Mouse (Mus musculus) MEL (cell line): Measurements from ENCODE around the gene Olfr639. TPM values are rescaled to one million over a fixed set of nuclear protein-coding genes. Genes with fewer than 3 reads are reported as not detected.

Source experiments
- DNase-seq: peaks from one replicate; pipeline ENCODE4 v3.0.0; 2011; ENCODE audit warnings: low read depth, low spot score
- H3K27ac ChIP-seq: 2 replicates; pipeline ENCODE4 v1.5.1; 2012; ENCODE audit warnings: low read depth, mild to moderate bottlenecking, control low read depth, low read length, moderate library complexity; ENCODE audit not compliant: control insufficient read depth
- H3K27me3 ChIP-seq, 2 experiments: fragments of 150-350 bp in 1 of 2; sonication (generic) in 1 of 2; 2 replicates each; pipeline ENCODE4 v1.6.1; 2012; ENCODE audit warnings: low read length in 2 of 2, mild to moderate bottlenecking in 2 of 2, improper control_type of control experiment in 1 of 2, moderate library complexity in 1 of 2; ENCODE audit not compliant: insufficient read depth in 2 of 2, control insufficient read depth in 1 of 2
- H3K36me3 ChIP-seq, 2 experiments: 2 replicates each; pipeline ENCODE4 v1.6.1; 2012 to 2014; ENCODE audit warnings: low read length in 2 of 2, improper control_type of control experiment in 1 of 2, inconsistent platforms in 1 of 2, mild to moderate bottlenecking in 1 of 2; ENCODE audit not compliant: insufficient read depth in 2 of 2, control insufficient read depth in 1 of 2
- H3K4me1 ChIP-seq, 2 experiments: fragments of 150-350 bp in 1 of 2; sonication (generic) in 1 of 2; 2 replicates each; pipeline ENCODE4 v1.6.1; 2012; ENCODE audit warnings: low read length in 2 of 2, improper control_type of control experiment in 1 of 2, mild to moderate bottlenecking in 1 of 2; ENCODE audit not compliant: insufficient read depth in 2 of 2, control insufficient read depth in 1 of 2
- H3K4me3 ChIP-seq, 2 experiments: fragments of 150-350 bp in 1 of 2; sonication (generic) in 1 of 2; 2 replicates each; pipeline ENCODE4 v1.5.1; 2012; ENCODE audit warnings: low read depth in 2 of 2, low read length in 2 of 2, mild to moderate bottlenecking in 2 of 2, moderate library complexity in 2 of 2, control low read depth in 1 of 2, improper control_type of control experiment in 1 of 2; ENCODE audit not compliant: control insufficient read depth in 1 of 2, insufficient read depth in 1 of 2
- H3K79me2 ChIP-seq: 2 replicates; pipeline ENCODE4 v1.6.1; 2012; ENCODE audit warnings: mild to moderate bottlenecking, low read length, moderate library complexity; ENCODE audit not compliant: control insufficient read depth, poor library complexity, insufficient read depth
- H3K9ac ChIP-seq: 2 replicates; pipeline ENCODE4 v1.6.1; 2012; ENCODE audit warnings: low read depth, mild to moderate bottlenecking, control low read depth, low read length, moderate library complexity; ENCODE audit not compliant: control insufficient read depth, poor library complexity, severe bottlenecking
- H3K9me3 ChIP-seq: fragments of 150-350 bp; sonication (generic); replicated peaks from 2 replicates; pipeline ENCODE4 v1.6.1; 2012; ENCODE audit warnings: mild to moderate bottlenecking, low read length, improper control_type of control experiment, moderate library complexity; ENCODE audit not compliant: insufficient read depth
- BHLHE40 ChIP-seq: IDR thresholded peaks from 2 replicates; pipeline ENCODE4 v1.6.1; 2012; ENCODE audit warnings: low read depth, mild to moderate bottlenecking, inconsistent platforms, low read length, improper control_type of control experiment, borderline replicate concordance
- CHD1 ChIP-seq: IDR thresholded peaks from 2 replicates; pipeline ENCODE4 v1.6.1; 2012; ENCODE audit warnings: low read depth, mild to moderate bottlenecking, inconsistent platforms, low read length, improper control_type of control experiment
- CHD2 ChIP-seq: IDR thresholded peaks from 2 replicates; pipeline ENCODE4 v1.6.1; 2011; ENCODE audit warnings: low read length, improper control_type of control experiment
- ELF1 ChIP-seq: IDR thresholded peaks from 2 replicates; pipeline ENCODE4 v1.6.1; 2014; ENCODE audit warnings: low read depth, mild to moderate bottlenecking, inconsistent platforms, low read length, improper control_type of control experiment, moderate library complexity
- EP300 ChIP-seq, 2 experiments: IDR thresholded peaks; 2 replicates each; pipeline ENCODE4 v1.6.1; 2011; ENCODE audit warnings: improper control_type of control experiment in 2 of 2, low read length in 2 of 2, low read depth in 1 of 2, mild to moderate bottlenecking in 1 of 2
- ETS1 ChIP-seq: IDR thresholded peaks from 2 replicates; pipeline ENCODE4 v1.6.1; 2012; ENCODE audit warnings: low read depth, mild to moderate bottlenecking, inconsistent platforms, low read length, improper control_type of control experiment, moderate library complexity
- GABPA ChIP-seq: IDR thresholded peaks from 2 replicates; pipeline ENCODE4 v1.6.1; 2012; ENCODE audit warnings: low read depth, mild to moderate bottlenecking, inconsistent platforms, low read length, improper control_type of control experiment, moderate library complexity
- GATA1 ChIP-seq: IDR thresholded peaks from 2 replicates; pipeline ENCODE4 v1.6.1; 2011; ENCODE audit warnings: low read depth, low read length, improper control_type of control experiment
- HCFC1 ChIP-seq: IDR thresholded peaks from 2 replicates; pipeline ENCODE4 v1.6.1; 2012; ENCODE audit warnings: low read depth, mild to moderate bottlenecking, inconsistent platforms, low read length, improper control_type of control experiment, moderate library complexity
- JUND ChIP-seq: IDR thresholded peaks from 2 replicates; pipeline ENCODE4 v1.6.1; 2011; ENCODE audit warnings: low read depth, mild to moderate bottlenecking, improper control_type of control experiment, low read length
- KAT2A ChIP-seq: conservative IDR thresholded peaks from 2 replicates; pipeline ENCODE4 v1.6.1; 2012; ENCODE audit warnings: low read depth, low read length, improper control_type of control experiment, inconsistent platforms
- MAX ChIP-seq: IDR thresholded peaks from 2 replicates; pipeline ENCODE4 v1.6.1; 2011; ENCODE audit warnings: low read length, improper control_type of control experiment
- MAZ ChIP-seq: IDR thresholded peaks from 2 replicates; pipeline ENCODE4 v1.6.1; 2012; ENCODE audit warnings: low read depth, mild to moderate bottlenecking, inconsistent platforms, low read length, improper control_type of control experiment
- MYB ChIP-seq: IDR thresholded peaks from 2 replicates; pipeline ENCODE4 v1.6.1; 2011; ENCODE audit warnings: mild to moderate bottlenecking, low read depth, low read length, improper control_type of control experiment
- NELFE ChIP-seq: IDR thresholded peaks from 2 replicates; pipeline ENCODE4 v1.6.1; 2011; ENCODE audit warnings: low read depth, low read length, improper control_type of control experiment
- POLR2A ChIP-seq, 2 experiments: IDR thresholded peaks; 2 replicates each; pipeline ENCODE4 v1.6.1; 2011 to 2012; ENCODE audit warnings: low read length in 2 of 2, mild to moderate bottlenecking in 2 of 2, control low read depth in 1 of 2, improper control_type of control experiment in 1 of 2, low read depth in 1 of 2, moderate library complexity in 1 of 2; ENCODE audit not compliant: control insufficient read depth in 1 of 2, insufficient read depth in 1 of 2, poor library complexity in 1 of 2
- POLR2AphosphoS2 ChIP-seq: IDR thresholded peaks from 2 replicates; pipeline ENCODE4 v1.6.1; 2011; ENCODE audit warnings: low read length, improper control_type of control experiment
- POLR2AphosphoS5 ChIP-seq: IDR thresholded peaks from 2 replicates; pipeline ENCODE4 v1.6.1; 2012; ENCODE audit warnings: low read depth, borderline replicate concordance, mild to moderate bottlenecking, inconsistent platforms, low read length, moderate library complexity, mixed read lengths
- RAD21 ChIP-seq: IDR thresholded peaks from 2 replicates; pipeline ENCODE4 v1.6.1; 2011; ENCODE audit warnings: mild to moderate bottlenecking, low read depth, low read length, improper control_type of control experiment
- RCOR1 ChIP-seq: IDR thresholded peaks from 2 replicates; pipeline ENCODE4 v1.6.1; 2012; ENCODE audit warnings: low read depth, mild to moderate bottlenecking, inconsistent platforms, low read length, improper control_type of control experiment
- SIN3A ChIP-seq: IDR thresholded peaks from 2 replicates; pipeline ENCODE4 v1.6.1; 2012; ENCODE audit warnings: low read length, improper control_type of control experiment, inconsistent platforms
- TAL1 ChIP-seq: IDR thresholded peaks from 2 replicates; pipeline ENCODE4 v1.6.1; 2012; ENCODE audit warnings: mild to moderate bottlenecking, inconsistent platforms, low read length, moderate library complexity, mixed read lengths
- TBP ChIP-seq: IDR thresholded peaks from 2 replicates; pipeline ENCODE4 v1.8.0; 2011; ENCODE audit warnings: low read depth, low read length, improper control_type of control experiment
- TCF12 ChIP-seq: IDR thresholded peaks from 2 replicates; pipeline ENCODE4 v1.6.1; 2014; ENCODE audit warnings: low read depth, mild to moderate bottlenecking, inconsistent platforms, low read length, improper control_type of control experiment, moderate library complexity
- UBTF ChIP-seq: IDR thresholded peaks from 2 replicates; pipeline ENCODE4 v1.6.1; 2012; ENCODE audit warnings: low read depth, mild to moderate bottlenecking, inconsistent platforms, low read length, improper control_type of control experiment, moderate library complexity, borderline replicate concordance; ENCODE audit not compliant: insufficient read depth
- USF2 ChIP-seq, 2 experiments: IDR thresholded peaks; 2 replicates each; pipeline ENCODE4 v1.6.1; 2011 to 2012; ENCODE audit warnings: improper control_type of control experiment in 2 of 2, low read length in 2 of 2, borderline replicate concordance in 1 of 2, inconsistent platforms in 1 of 2, low read depth in 1 of 2, mild to moderate bottlenecking in 1 of 2; ENCODE audit not compliant: insufficient read depth in 1 of 2
- ZC3H11A ChIP-seq: IDR thresholded peaks from 2 replicates; pipeline ENCODE4 v1.6.1; 2012; ENCODE audit warnings: low read depth, mild to moderate bottlenecking, inconsistent platforms, low read length, improper control_type of control experiment
- ZKSCAN1 ChIP-seq: IDR thresholded peaks from 2 replicates; pipeline ENCODE4 v1.6.1; 2012; ENCODE audit warnings: low read depth, mild to moderate bottlenecking, inconsistent platforms, low read length, improper control_type of control experiment, moderate library complexity
- ZMIZ1 ChIP-seq: IDR thresholded peaks from 2 replicates; pipeline ENCODE4 v1.6.1; 2012; ENCODE audit warnings: low read depth, mild to moderate bottlenecking, inconsistent platforms, low read length, improper control_type of control experiment, moderate library complexity
- ZNF384 ChIP-seq: IDR thresholded peaks from 2 replicates; pipeline ENCODE4 v1.6.1; 2012; ENCODE audit warnings: low read depth, mild to moderate bottlenecking, inconsistent platforms, low read length, improper control_type of control experiment
- polyA plus RNA-seq, 2 experiments: library from polyadenylated mRNA; stranded (reverse) in 1 of 2; unstranded in 1 of 2; fragments of >175 nt in 1 of 2; fragments of >200 nt in 1 of 2; gene quantifications; 2 replicates each; pipeline versions ENCODE4 v1.2.1 to v1.2.4; 2012; ENCODE audit warnings: low replicate concordance in 2 of 2, low read depth in 1 of 2; ENCODE audit not compliant: insufficient read length in 2 of 2, insufficient read depth in 1 of 2, missing spikeins in 1 of 2
- total RNA-seq: library from RNA; depleted of rRNA; stranded (reverse); fragments of 300-350 nt; gene quantifications from 2 replicates; pipeline ENCODE4 v1.2.3, GENCODE M21; 2012; rRNA removed

Gene Olfr639
- not detected in 2 replicates for total RNA-seq
- polyA plus RNA-seq = under 1 TPM in 1 of 2 experiments, not detected in 1; 0.03 TPM

DNA sequence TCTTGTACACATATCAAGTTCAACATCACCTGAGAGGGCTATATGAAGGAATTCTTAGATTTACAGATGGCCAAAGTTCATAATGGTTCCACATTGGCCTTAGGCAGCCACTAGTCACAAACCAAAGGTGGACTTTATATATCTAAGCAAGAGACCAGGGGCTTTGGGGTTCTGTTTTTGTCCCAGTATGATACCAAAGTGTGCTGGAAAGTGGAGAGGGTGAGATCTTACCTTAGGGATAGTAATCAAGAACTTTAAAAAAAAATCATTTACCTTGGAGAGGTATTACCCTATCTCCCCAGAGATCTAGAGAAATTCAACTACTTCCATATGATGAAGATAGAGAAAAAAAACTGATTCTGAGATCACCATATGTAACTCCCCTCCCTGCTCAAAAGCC is at the start of gene Olfr639:
TSS of gene Olfr639 (minus strand) at position 101 of the 400 bp plus-strand sequence.
- Histone ChIP-seq H3K9me3 (no peaks in the 10 kb centered on the region), H3K4me1 (no peaks in the 10 kb centered on the region), H3K79me2 (no peaks in the 10 kb centered on the region), H3K27ac (no peak within 1 kb of the TSS), H3K4me3 (no peak within 1 kb of the TSS), H3K27me3 (no peaks in the 10 kb centered on the region), H3K9ac (no peak within 1 kb of the TSS), H3K36me3 (no peaks in the 10 kb centered on the region)
- no peak for DNase-seq
- TF ChIP-seq POLR2AphosphoS5 (no peak), ELF1 (no peak), MAZ (no peak), ZC3H11A (no peak), JUND (no peak), EP300 (IDR thresholded peaks at IDR 0.05; ENCODE audit: low read depth in 1 of 2, low read length in 2 of 2) (no peak), HCFC1 (no peak), GABPA (no peak), TAL1 (no peak), BHLHE40 (no peak), RCOR1 (no peak), SIN3A (no peak), POLR2AphosphoS2 (no peak), ZKSCAN1 (no peak), USF2 (IDR thresholded peaks at IDR 0.05; ENCODE audit: borderline replicate concordance in 1 of 2, insufficient read depth in 1 of 2, low read depth in 1 of 2, low read length in 2 of 2) (no peak), ZNF384 (no peak), RAD21 (no peak)

DNA sequence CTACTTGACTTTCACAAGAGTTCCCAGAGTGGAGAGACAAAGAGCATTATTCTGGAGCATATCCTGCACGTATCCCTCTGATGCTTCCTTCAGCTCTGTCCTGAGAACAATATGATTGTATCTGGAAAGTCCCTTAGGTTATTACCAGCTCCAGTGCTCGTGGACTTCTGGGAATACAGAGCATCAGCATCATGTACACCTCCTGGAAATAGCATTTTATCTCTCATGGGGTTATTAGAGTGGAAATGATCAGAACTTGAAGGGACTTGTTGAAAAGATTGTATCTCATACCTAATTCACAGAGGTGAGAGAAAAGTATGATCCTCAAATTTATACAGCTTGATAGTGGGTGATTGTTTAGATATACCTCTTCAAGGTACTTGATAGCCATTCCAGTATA is 44.2 kb upstream of the Olfr639 start, which contains the start of gene 4930516K23Rik:
TSS of gene 4930516K23Rik (minus strand) at position 101 of the 400 bp plus-strand sequence.
- Histone ChIP-seq H3K9me3 (no peaks in the 10 kb centered on the region), H3K36me3 (no peaks in the 10 kb centered on the region), H3K4me1 (no peaks in the 10 kb centered on the region)
- TF ChIP-seq POLR2AphosphoS2 = no peak
- no peak for TF ChIP-seq ELF1
- TF ChIP-seq HCFC1 = no peak
- no peak for TF ChIP-seq GABPA
- no peak for TF ChIP-seq KAT2A
- no peak for TF ChIP-seq UBTF
- no peak for TF ChIP-seq MAX
- TF ChIP-seq TBP = no peak
- no peak for TF ChIP-seq CHD2
- TF ChIP-seq MYB = no peak
- TF ChIP-seq POLR2A (IDR thresholded peaks at IDR 0.05; ENCODE audit: control insufficient read depth in 1 of 2, insufficient read depth in 1 of 2, low read depth in 1 of 2, low read length in 2 of 2, poor library complexity in 1 of 2) = no peak
- TF ChIP-seq TAL1 = no peak
- no peak for TF ChIP-seq GATA1
- no peak for TF ChIP-seq ETS1
- no peak for TF ChIP-seq NELFE
- TF ChIP-seq CHD1 = no peak
- TF ChIP-seq ZMIZ1 = no peak
- no peak for TF ChIP-seq TCF12
- no peak for TF ChIP-seq SIN3A
- TF ChIP-seq, all 39 proteins: peak for 0
- no peak for DNase-seq
- Histone ChIP-seq H3K27me3 (no peaks in the 10 kb centered on the region; a peak in 1 of 4 replicates), H3K9ac (no peak within 1 kb of the TSS), H3K79me2 (no peaks in the 10 kb centered on the region), H3K4me3 (no peak within 1 kb of the TSS), H3K27ac (no peak within 1 kb of the TSS)
